Mouse (Mus musculus): Measurements from ENCODE around the gene Soat2.

The Soat2 gene

DNA sequence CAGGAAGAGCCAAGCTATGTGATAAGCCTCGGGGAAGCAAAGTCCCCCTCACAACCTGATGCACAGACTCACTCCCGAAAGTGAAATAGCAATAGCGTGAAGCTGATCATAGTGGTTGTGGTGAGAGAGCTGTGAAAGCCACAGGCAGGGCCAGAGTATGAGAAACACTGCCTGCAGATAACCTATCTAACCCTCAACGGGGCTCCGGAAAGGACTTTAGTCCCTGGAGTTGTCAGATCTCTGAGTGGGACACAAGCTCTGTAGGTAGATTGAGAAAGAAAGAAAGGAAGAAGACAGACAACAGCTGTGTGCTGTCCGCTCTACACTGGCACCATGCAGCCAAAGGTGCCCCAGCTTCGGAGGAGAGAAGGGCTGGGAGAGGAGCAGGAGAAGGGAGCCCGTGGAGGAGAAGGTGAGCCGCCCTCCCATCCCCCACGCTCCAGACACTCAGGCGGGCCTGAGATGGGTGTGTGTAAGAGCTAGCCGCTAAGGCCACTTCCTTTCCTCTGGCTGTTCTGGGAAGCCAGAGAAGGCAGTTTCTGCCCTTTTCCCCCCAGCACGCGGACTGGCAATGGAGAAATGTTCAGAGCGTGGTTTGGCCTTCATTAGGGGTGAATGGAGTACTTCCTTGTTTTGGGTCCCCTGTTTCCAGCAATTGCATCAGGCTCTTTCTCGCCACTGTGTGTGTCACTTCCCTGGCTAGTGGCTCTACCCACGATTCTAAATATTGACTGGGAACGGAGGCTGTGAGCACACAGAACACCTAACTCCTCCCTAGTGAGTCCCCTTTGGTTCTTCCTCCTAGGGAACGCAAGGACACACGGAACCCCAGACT is at the start of gene Soat2:
Gene Soat2, plus strand, starts transcription at position 226 of the 835 bp plus-strand sequence.
- no peak for DNase-seq (ENCODE audit: low read depth, low spot score)

DNA sequence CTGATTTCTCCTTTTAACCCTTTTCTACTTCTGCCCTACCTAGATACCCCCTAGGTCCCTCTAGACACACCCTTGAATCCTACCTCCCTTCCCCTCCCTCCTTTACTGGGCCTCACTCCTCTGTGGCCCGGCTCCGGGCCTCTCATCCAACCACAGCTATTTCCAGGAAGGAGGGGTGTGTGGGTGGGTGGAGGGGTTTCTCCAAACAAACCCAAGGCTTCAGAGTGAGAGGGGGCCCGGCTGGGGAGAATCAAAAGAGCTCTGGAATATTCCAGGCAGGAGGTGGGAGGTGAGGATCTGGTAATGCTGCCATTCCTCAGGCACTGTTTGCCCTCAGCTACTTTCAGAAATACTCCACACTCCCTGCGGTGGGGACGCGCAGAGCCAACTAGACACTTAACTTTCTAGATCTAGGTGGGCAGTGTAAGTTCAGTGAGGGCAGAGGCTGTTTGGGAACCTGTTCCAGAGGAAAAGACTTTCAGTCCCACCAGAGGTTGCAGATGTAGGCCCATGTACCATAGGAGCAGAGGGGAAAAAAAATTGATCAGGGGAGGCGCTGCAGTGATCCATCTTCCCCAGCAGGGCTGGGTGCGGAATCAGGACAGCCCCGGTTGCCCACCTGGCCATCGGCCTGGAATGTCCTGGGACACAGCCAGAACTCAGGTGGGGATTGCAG is 49.2 kb upstream of the Soat2 start:
- DNase-seq (ENCODE audit: low read depth, low spot score), result no peak

- DNase-seq (ENCODE audit: low read depth, low spot score), result no peak
These were observed 48.4 kb upstream of the Soat2 start for GRCm38 (mm10) chr15:102101672-102102541.

GRCm38 (mm10) chr15:102102548-102103121 is 47.7 kb upstream of the Soat2 start:
- DNase-seq (ENCODE audit: low read depth, low spot score), result no peak

DNA sequence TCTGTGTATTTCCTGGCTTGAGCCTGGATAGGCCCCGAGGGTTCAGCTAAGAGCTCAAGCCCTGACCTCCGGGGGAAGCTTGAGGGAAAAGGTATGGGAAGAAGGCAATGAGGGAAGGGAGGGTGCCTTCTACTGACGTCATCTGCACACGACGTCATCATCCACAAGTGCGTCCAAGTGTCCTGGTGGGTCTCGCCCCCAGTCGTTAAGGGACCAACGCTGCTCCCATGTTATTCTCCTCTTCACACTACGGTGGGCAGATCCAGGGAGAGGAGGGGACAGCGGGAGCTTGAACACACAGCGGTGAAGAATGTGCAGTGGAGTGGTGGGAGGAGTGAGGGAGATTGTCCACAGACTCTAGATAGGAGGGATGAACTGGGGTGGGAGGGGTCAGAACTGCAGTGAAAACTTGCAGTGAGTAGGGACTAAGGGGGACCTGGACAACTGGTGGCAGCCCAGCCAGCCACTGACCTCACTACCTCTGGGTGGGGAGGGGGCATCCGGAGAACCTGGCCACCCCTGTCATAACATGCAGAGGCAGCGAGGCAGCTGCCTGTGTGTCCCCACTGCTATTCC is 46.9 kb upstream of the Soat2 start:
- DNase-seq (ENCODE audit: low read depth, low spot score), result no peak

- no peak for DNase-seq (ENCODE audit: low read depth, low spot score)
These were observed 46.3 kb upstream of the Soat2 start for GRCm38 (mm10) chr15:102103947-102104555.

DNA sequence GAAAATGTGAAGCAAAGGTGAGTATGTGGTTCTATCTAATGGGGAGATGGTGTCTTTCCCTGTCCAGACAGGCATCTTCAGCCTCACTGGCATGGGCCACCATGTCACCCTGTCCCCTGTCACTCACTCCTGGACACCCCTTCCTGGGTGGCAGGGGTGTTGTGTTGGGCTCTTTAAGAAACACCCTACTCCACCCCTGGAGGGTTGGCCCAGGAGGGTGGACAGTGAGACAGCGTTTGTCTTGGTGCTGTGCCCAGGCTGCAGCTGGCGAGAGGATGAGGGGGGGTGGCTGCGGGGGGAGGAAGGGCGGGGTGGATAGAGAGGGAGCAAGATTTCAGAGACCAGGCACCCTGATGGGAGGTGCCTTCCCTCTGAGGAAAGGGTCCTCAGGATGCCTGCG is 45.0 kb upstream of the Soat2 start:
- no peak for DNase-seq (ENCODE audit: low read depth, low spot score)

- DNase-seq (ENCODE audit: low read depth, low spot score), result no peak
These were observed 44.3 kb upstream of the Soat2 start for GRCm38 (mm10) chr15:102105764-102106730.

DNA sequence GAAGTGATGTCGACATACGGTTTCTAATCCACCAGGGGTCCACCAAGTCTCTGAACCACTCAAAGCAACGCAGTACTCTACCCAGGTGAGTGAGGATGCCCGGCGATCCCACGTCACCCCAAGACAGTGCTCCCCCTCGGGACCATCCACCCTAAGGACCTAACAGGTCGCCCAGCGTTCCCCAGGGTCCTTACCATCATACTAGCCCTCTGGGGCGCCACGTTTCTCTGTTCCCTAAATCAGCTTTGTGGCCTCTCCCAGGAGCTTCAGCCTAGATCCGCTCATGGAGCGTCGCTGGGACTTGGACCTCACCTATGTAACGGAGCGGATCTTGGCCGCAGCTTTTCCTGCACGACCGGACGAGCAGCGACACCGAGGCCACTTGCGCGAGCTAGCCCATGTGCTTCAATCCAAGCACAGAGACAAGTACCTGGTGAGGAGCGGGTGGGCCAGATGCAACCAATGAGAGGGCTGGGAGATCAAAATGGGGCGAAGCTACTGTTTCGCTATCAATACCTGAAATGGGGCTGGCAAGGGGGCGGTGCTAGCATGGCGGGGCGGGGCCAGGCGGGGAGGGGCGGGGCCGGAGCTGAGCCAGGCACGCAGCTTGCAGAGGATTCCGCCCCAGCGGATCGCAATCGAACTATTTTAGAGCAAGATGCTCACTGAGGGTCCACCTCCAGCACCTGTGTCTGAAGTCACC is 43.4 kb upstream of the Soat2 start:
- no peak for DNase-seq (ENCODE audit: low read depth, low spot score)

- peak; percentile 51 for DNase-seq (ENCODE audit: low read depth, low spot score)
These were observed 42.4 kb upstream of the Soat2 start for GRCm38 (mm10) chr15:102107689-102108573.

DNA sequence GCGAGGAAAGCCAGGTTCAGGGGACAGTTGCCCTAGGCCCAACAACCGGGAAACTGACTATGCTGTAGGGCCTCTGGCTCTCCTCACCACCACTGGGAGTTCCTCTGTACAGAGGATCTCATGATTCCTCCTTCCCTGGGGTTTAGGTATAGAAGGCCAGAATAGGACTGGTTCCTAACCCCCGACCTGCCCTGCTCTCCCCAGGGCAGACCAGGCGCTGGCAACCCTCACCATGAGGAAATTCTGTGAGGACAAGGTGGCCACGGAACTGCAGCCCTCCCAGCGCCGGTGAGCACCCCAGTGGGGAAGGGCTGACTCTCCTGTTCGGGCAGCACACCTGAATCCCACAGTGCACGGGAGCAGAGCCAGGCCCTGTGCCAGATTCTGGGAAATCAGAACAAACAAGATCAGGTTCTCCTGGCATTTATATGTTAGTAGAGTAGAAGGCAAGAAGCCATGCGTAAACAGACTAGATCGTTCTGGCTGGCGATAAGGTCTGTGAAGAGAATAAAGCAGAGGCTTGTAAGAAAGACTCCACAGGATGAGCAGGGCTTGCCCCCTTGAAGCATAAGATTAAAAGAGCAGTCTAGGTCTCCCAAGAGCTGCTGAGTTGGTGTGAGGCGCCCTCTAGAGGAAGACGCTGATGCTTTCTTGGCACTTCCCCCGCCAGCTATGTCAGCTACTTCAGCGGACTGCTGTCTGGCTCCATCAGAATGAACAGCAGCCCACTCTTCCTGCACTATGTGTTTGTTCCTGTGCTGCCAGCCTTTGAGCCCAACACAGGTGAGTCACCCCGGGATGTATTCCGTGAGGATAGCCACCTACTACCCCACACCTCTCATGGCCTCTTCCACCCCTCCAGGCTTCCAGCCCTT is 41.4 kb upstream of the Soat2 start:
- DNase-seq (ENCODE audit: low read depth, low spot score), result peak; percentile 66

- no peak for DNase-seq (ENCODE audit: low read depth, low spot score)
These were observed 40.1 kb upstream of the Soat2 start for GRCm38 (mm10) chr15:102110271-102110670.

DNA sequence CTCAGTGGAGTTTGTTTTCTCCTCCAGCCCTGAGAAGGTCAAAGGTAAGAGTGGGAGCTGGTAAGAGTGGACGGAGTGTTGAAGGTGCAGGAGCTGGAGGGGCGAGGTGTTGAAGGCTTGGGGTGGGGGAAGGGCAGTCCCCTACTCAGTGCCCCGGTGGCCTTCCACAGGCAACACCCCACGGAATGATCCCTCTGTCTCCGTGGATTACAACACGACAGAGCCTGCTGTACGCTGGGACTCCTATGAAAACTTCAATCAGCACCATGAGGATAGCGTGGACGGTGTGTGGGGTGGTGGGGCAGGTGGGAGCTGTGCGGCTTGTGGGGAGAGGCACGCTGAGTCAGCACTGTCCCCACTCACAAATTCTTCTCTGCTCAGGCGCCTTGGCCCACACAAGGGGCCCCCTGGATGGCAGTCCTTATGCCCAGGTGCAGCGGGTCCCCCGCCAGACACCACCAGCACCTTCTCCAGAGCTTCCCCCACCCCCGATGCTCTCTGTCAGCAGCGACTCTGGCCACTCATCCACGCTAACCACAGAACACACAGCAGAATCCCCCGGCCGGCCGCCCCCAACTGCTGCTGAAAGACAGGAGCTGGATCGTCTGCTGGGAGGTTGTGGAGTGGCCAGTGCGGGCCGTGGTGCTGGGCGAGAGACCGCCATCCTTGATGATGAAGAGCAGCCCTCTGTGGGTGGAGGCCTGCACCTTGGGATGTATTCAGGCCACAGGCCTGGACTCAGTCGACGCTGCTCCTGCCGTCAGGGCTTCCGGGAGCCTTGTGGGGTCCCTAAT is 39.4 kb upstream of the Soat2 start:
- DNase-seq (ENCODE audit: low read depth, low spot score), result no peak

- DNase-seq (ENCODE audit: low read depth, low spot score), result no peak
These were observed 38.9 kb upstream of the Soat2 start for GRCm38 (mm10) chr15:102111495-102111829.

- DNase-seq (ENCODE audit: low read depth, low spot score), result no peak
These were observed 38.1 kb upstream of the Soat2 start for GRCm38 (mm10) chr15:102112181-102112580.

- DNase-seq (ENCODE audit: low read depth, low spot score), result no peak
These were observed 37.5 kb upstream of the Soat2 start for GRCm38 (mm10) chr15:102112827-102113226.

All from retina, postnatal 7 days (tissue).